Mouse (Mus musculus) stomach, postnatal 0 days (tissue): ENCODE results near the gene Rab11fip5.

ENCODE experiments used
- CTCF ChIP-seq: IDR thresholded peaks from 2 replicates; pipeline ENCODE4 v1.5.1; 2016; ENCODE audit warnings: antibody characterized with exemption, low read depth, mild to moderate bottlenecking, moderate library complexity
- EP300 ChIP-seq: optimal IDR thresholded peaks from 2 replicates; pipeline ENCODE3; 2016; ENCODE audit warnings: antibody characterized with exemption

GRCm38 (mm10) chr6:85355753-85356152, 18.7 kb downstream of the Rab11fip5 start:
- TF ChIP-seq CTCF (no peak), EP300 (no peak)
